11 mouse cellular contexts compared by ENCODE assay signal in the genomic region with DNA sequence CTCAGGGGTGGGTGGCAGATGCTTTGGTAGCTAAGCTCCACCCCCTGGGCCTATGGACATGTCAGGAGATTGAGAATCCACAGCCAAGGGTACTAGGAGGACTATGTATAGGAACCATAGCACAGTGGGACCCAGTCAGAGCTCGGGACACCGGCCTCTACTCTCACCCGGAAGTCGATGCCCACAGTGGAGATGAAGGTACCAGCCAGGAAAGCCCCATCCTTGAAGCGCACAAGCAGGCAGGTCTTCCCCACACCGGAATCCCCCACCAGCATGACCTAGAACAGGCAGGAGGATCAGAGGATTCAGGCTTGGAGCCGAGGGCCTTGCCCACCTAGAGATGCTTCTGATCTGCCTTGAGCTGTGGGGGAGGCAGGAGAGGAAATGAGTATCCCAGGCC. TPM values are rescaled to one million over a fixed set of nuclear protein-coding genes. Genes with fewer than 3 reads are reported as not detected.
DNase-seq lines count a peak whose midpoint lies in the region; ATAC-seq lines count a peak whose summit lies in the region.
"Had no signal": no experiment of that assay in that cellular context is flagged by ENCODE, and none has a peak within 500 bp of the region (broad histone marks: within the 10 kb centered on the region; RNA-seq: fewer than 3 reads in every experiment).

No protein-coding gene starts in this region.

- H3K4me2 ChIP-seq in kidney, embryonic 14.5 days (replicated peaks; ENCODE audit: low read depth, low read length), result 0 out of 2 replicates have a peak overlapping the region, but pooled peaks have one; percentile 10
- H3K4me2 ChIP-seq in neural tube, embryonic 12.5 days (replicated peaks), result no peak overlapping the region
- H3K4me2 ChIP-seq in hindbrain, embryonic 16.5 days (ENCODE audit: low read length), result no peak overlapping the region
- 0 out of 2 replicates have a peak overlapping the region, but pooled peaks have one; percentile 5 for H3K4me2 ChIP-seq in stomach, embryonic 16.5 days (ENCODE audit: low read depth, low read length)

- H3K9ac ChIP-seq in kidney, embryonic 14.5 days (ENCODE audit: low read depth, low read length), result peak overlapping the region; percentile 57; the same call in 1 of the 2 replicates
- H3K9ac ChIP-seq in neural tube, embryonic 12.5 days, result 0 out of 2 replicates have a peak overlapping the region, but pooled peaks have one; percentile 14
- H3K9ac ChIP-seq in hindbrain, embryonic 16.5 days (ENCODE audit: low read depth, low read length), result 0 out of 2 replicates have a peak overlapping the region, but pooled peaks have one; percentile 18
- 0 out of 2 replicates have a peak overlapping the region, but pooled peaks have one; percentile 36 for H3K9ac ChIP-seq in stomach, embryonic 16.5 days (ENCODE audit: low read length)
- H3K9ac ChIP-seq: embryonic facial prominence, embryonic 15.5 days had no signal

- H3K27me3 ChIP-seq in kidney, embryonic 14.5 days (ENCODE audit: control insufficient read depth, insufficient read depth, low read length), result no peaks in the 10 kb centered on the region
- H3K27me3 ChIP-seq in neural tube, embryonic 12.5 days (replicated peaks), result no peaks in the 10 kb centered on the region
- no peaks in the 10 kb centered on the region for H3K27me3 ChIP-seq in hindbrain, embryonic 16.5 days (replicated peaks; ENCODE audit: control insufficient read depth, insufficient read depth, low read length)
- no peaks in the 10 kb centered on the region for H3K27me3 ChIP-seq in stomach, embryonic 16.5 days (ENCODE audit: control insufficient read depth, insufficient read depth, low read length)
- H3K27me3 ChIP-seq: embryonic facial prominence, embryonic 15.5 days; lung, embryonic 15.5 days had no signal

- 77% methylated on average over 7 of the region's 7 CpGs for WGBS in kidney, embryonic 14.5 days
- WGBS in neural tube, embryonic 12.5 days, result 78% methylated on average over 7 of the region's 7 CpGs
- WGBS in hindbrain, embryonic 16.5 days, result 80% methylated on average over 7 of the region's 7 CpGs
- WGBS in stomach, embryonic 16.5 days, result 80% methylated on average over 7 of the region's 7 CpGs

- no peak overlapping the region for H3K4me3 ChIP-seq in kidney, embryonic 14.5 days (ENCODE audit: low read length)
- H3K4me3 ChIP-seq in neural tube, embryonic 12.5 days, result no peak overlapping the region
- H3K4me3 ChIP-seq in hindbrain, embryonic 16.5 days (ENCODE audit: low read length), result no peak overlapping the region
- H3K4me3 ChIP-seq in stomach, embryonic 16.5 days (replicated peaks; ENCODE audit: low read length), result no peak overlapping the region
- H3K4me3 ChIP-seq: heart, adult 2 months; lung, embryonic 15.5 days had no signal

- no peak for ATAC-seq in kidney, embryonic 14.5 days (ENCODE audit: low FRiP score, low TSS enrichment)
- no peak for ATAC-seq in neural tube, embryonic 12.5 days (ENCODE audit: low FRiP score, low read depth)
- no peak for ATAC-seq in hindbrain, embryonic 16.5 days
- no peak for ATAC-seq in stomach, embryonic 16.5 days (ENCODE audit: insufficient read depth, low FRiP score)
- ATAC-seq: activated CD4-positive, CD25-positive, alpha-beta regulatory T cell, adult 4 months had no signal

- DNase-seq in kidney, adult 9 months, result no peak
- no peak for DNase-seq in neural tube, embryonic 10.5 days (ENCODE audit: extremely low spot score, low spot score)
- DNase-seq in thymus, postnatal 4 days, result no peak
- DNase-seq: heart, adult 2 months had no signal

- no peak overlapping the region for H3K27ac ChIP-seq in kidney, embryonic 14.5 days (ENCODE audit: low read depth, low read length)
- no peak overlapping the region for H3K27ac ChIP-seq in neural tube, embryonic 12.5 days
- H3K27ac ChIP-seq in hindbrain, embryonic 16.5 days (ENCODE audit: low read depth, low read length), result no peak overlapping the region
- no peak overlapping the region for H3K27ac ChIP-seq in stomach, embryonic 16.5 days (ENCODE audit: low read length)
- H3K27ac ChIP-seq: embryonic facial prominence, embryonic 15.5 days; heart, adult 2 months; lung, embryonic 15.5 days had no signal

- peaks cover 21% of the 10 kb centered on the region for H3K36me3 ChIP-seq in kidney, embryonic 14.5 days (ENCODE audit: control insufficient read depth, insufficient read depth, low read length)
- H3K36me3 ChIP-seq in neural tube, embryonic 12.5 days, result peaks cover 7% of the 10 kb centered on the region; the same call in 1 of the 2 replicates
- no peaks in the 10 kb centered on the region for H3K36me3 ChIP-seq in hindbrain, embryonic 16.5 days (ENCODE audit: control insufficient read depth, insufficient read depth, low read length)
- 0 out of 2 replicates have a peak, but pooled peaks cover 6% of the 10 kb centered on the region for H3K36me3 ChIP-seq in stomach, embryonic 16.5 days (ENCODE audit: control insufficient read depth, insufficient read depth, low read length)

- H3K4me1 ChIP-seq in kidney, embryonic 14.5 days (ENCODE audit: control insufficient read depth, insufficient read depth, low read length), result peaks cover 28% of the 10 kb centered on the region
- peaks cover 42% of the 10 kb centered on the region for H3K4me1 ChIP-seq in neural tube, embryonic 12.5 days
- H3K4me1 ChIP-seq in hindbrain, embryonic 16.5 days (ENCODE audit: control insufficient read depth, insufficient read depth, low read depth, low read length), result peaks cover 35% of the 10 kb centered on the region
- H3K4me1 ChIP-seq in stomach, embryonic 16.5 days (ENCODE audit: control insufficient read depth, insufficient read depth, low read length), result peaks cover 25% of the 10 kb centered on the region

- H3K9me3 ChIP-seq in kidney, embryonic 14.5 days (ENCODE audit: control insufficient read depth, low read length), result no peaks in the 10 kb centered on the region
- no peaks in the 10 kb centered on the region for H3K9me3 ChIP-seq in neural tube, embryonic 12.5 days
- H3K9me3 ChIP-seq in hindbrain, embryonic 16.5 days (ENCODE audit: control insufficient read depth, low read length), result no peaks in the 10 kb centered on the region
- no peaks in the 10 kb centered on the region for H3K9me3 ChIP-seq in stomach, embryonic 16.5 days (replicated peaks; ENCODE audit: control insufficient read depth, low read length)
- H3K9me3 ChIP-seq: embryonic facial prominence, embryonic 15.5 days; lung, embryonic 15.5 days had no signal

RNA-seq across cellular contexts. Expression of a gene that starts 2.0 kb away (rescaled TPM):
- polyA plus RNA-seq in kidney, embryonic 14.5 days (2014; fragmentation: Nextera tagmentation; extraction: Ambion mirVana), result 2.7 and 2.8 TPM in 2 replicates
- 1.6 and 2.2 TPM in 2 replicates for polyA plus RNA-seq in neural tube, embryonic 12.5 days (2016; fragmentation: Nextera tagmentation; extraction: Ambion mirVana)
- 10.9 and 13.0 TPM in 2 replicates for polyA plus RNA-seq in hindbrain, embryonic 16.5 days (2015; fragmentation: Nextera tagmentation; extraction: Ambion mirVana)
- polyA plus RNA-seq in stomach, embryonic 16.5 days (2015; fragmentation: Nextera tagmentation; extraction: Ambion mirVana), result 7.9 and 9.4 TPM in 2 replicates

RNA-seq across cellular contexts. Expression of a gene that starts 4.3 kb away (rescaled TPM):
- polyA plus RNA-seq in kidney, embryonic 14.5 days (2014; fragmentation: Nextera tagmentation; extraction: Ambion mirVana), result 69.0 and 88.5 TPM in 2 replicates
- 83.4 and 84.0 TPM in 2 replicates for polyA plus RNA-seq in neural tube, embryonic 12.5 days (2016; fragmentation: Nextera tagmentation; extraction: Ambion mirVana)
- 85.9 and 94.2 TPM in 2 replicates for polyA plus RNA-seq in hindbrain, embryonic 16.5 days (2015; fragmentation: Nextera tagmentation; extraction: Ambion mirVana)
- polyA plus RNA-seq in stomach, embryonic 16.5 days (2015; fragmentation: Nextera tagmentation; extraction: Ambion mirVana), result 80.6 and 104 TPM in 2 replicates

RNA-seq across cellular contexts. Expression of a gene that starts 17.6 kb away (rescaled TPM):
- polyA plus RNA-seq in kidney, embryonic 14.5 days (2014; fragmentation: Nextera tagmentation; extraction: Ambion mirVana), result 16.7 and 31.6 TPM in 2 replicates
- 23.0 and 26.5 TPM in 2 replicates for polyA plus RNA-seq in neural tube, embryonic 12.5 days (2016; fragmentation: Nextera tagmentation; extraction: Ambion mirVana)
- 26.8 and 29.9 TPM in 2 replicates for polyA plus RNA-seq in hindbrain, embryonic 16.5 days (2015; fragmentation: Nextera tagmentation; extraction: Ambion mirVana)
- 21.7 and 22.2 TPM in 2 replicates for polyA plus RNA-seq in stomach, embryonic 16.5 days (2015; fragmentation: Nextera tagmentation; extraction: Ambion mirVana)

RNA-seq across cellular contexts. Expression of a gene that starts 43.6 kb away (rescaled TPM):
- polyA plus RNA-seq in kidney, embryonic 14.5 days (2014; fragmentation: Nextera tagmentation; extraction: Ambion mirVana), result 1.6 and 1.8 TPM in 2 replicates
- 23.2 and 25.4 TPM in 2 replicates for polyA plus RNA-seq in neural tube, embryonic 12.5 days (2016; fragmentation: Nextera tagmentation; extraction: Ambion mirVana)
- polyA plus RNA-seq in hindbrain, embryonic 16.5 days (2015; fragmentation: Nextera tagmentation; extraction: Ambion mirVana), result 43.6 and 44.6 TPM in 2 replicates
- polyA plus RNA-seq in stomach, embryonic 16.5 days (2015; fragmentation: Nextera tagmentation; extraction: Ambion mirVana), result 1.5 and 2.3 TPM in 2 replicates

RNA-seq across cellular contexts. Expression of a gene that starts 53.2 kb away (rescaled TPM):
- 36.4 and 36.9 TPM in 2 replicates for polyA plus RNA-seq in kidney, embryonic 14.5 days (2014; fragmentation: Nextera tagmentation; extraction: Ambion mirVana)
- polyA plus RNA-seq in neural tube, embryonic 12.5 days (2016; fragmentation: Nextera tagmentation; extraction: Ambion mirVana), result 33.8 and 34.9 TPM in 2 replicates
- 36.2 and 39.3 TPM in 2 replicates for polyA plus RNA-seq in hindbrain, embryonic 16.5 days (2015; fragmentation: Nextera tagmentation; extraction: Ambion mirVana)
- polyA plus RNA-seq in stomach, embryonic 16.5 days (2015; fragmentation: Nextera tagmentation; extraction: Ambion mirVana), result 29.0 and 33.6 TPM in 2 replicates

Comparison
In these comparisons a context has a peak if more than half of its experiments do, and no peak if none do; other contexts are left out.
1. H3K4me2 ChIP-seq: peak in kidney, embryonic 14.5 days (single experiment) and stomach, embryonic 16.5 days (single experiment); none in neural tube, embryonic 12.5 days (single experiment) and hindbrain, embryonic 16.5 days (single experiment).
2. Peak in every context shown above with its lines, with median percentiles within 50 percentile points of each other: H3K9ac ChIP-seq.